ENCODE assay signal across 8 mouse cellular contexts in the genomic region with DNA sequence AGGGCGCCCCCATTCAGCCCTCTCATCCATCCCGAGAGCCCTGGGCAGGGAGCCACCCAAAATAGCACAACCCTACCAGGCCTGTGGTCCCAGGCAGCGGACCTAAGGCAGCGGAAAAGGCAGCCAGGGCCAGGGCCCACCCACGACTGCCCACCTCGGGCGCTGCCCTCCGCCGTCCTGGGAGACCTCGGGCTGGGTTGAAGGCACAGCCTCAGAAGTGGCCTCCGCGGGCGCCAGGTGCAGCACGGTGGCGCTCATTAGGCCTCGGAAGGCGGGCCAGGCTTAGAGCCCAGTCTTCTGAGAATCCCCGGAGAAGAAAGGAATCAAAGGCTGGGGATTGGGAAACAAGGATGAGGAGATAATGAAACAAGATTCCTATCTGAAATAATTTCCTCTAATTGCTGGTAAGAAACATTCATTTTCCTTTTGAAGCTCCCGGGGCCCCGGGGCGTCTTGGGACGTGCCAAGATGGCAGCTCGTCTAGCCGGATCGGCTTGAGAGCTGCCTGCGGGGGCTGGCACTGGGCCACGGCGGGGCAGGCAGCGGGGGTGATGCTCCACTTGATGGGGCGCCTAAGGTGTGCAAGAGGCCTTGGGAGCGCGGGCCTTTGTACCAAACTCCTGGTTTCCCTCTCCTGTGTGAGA. TPM values are rescaled to one million over a fixed set of nuclear protein-coding genes. Genes with fewer than 3 reads are reported as not detected.
A peak's percentile ranks its signal among the peaks of the same experiment; 100 is the strongest.
DNase-seq lines count a peak whose midpoint lies in the region; ATAC-seq lines count a peak whose summit lies in the region.

No protein-coding gene starts in this region.

- intact Hi-C loops in left cerebral cortex, postnatal 4 days (cut with DNase I): no loop called here
- intact Hi-C loops in left cerebral cortex, postnatal 25 days (cut with DNase I): no loop called here

- peak overlapping the region; percentile 32 for H3K4me2 ChIP-seq in midbrain, embryonic 14.5 days (ENCODE audit: low read length)

- H3K27me3 ChIP-seq in midbrain, embryonic 14.5 days (ENCODE audit: control insufficient read depth, insufficient read depth, low read length): no peaks in the 10 kb centered on the region; the same call in 1 of the 2 replicates

- no peak overlapping the region for H3K9ac ChIP-seq in midbrain, embryonic 14.5 days (replicated peaks; ENCODE audit: low read length)

- H3K4me3 ChIP-seq in midbrain, embryonic 14.5 days (replicated peaks; ENCODE audit: low read depth, low read length): no peak overlapping the region

- no peak overlapping the region for H3K27ac ChIP-seq in midbrain, embryonic 14.5 days (replicated peaks; ENCODE audit: low read depth, low read length)

- no peaks in the 10 kb centered on the region for H3K36me3 ChIP-seq in midbrain, embryonic 14.5 days (ENCODE audit: control insufficient read depth, insufficient read depth, low read length)

- H3K4me1 ChIP-seq in midbrain, embryonic 14.5 days (ENCODE audit: control insufficient read depth, insufficient read depth, low read length): no peaks in the 10 kb centered on the region; the same call in 1 of the 2 replicates

- no peak for ATAC-seq in midbrain, embryonic 14.5 days (ENCODE audit: low FRiP score, low TSS enrichment)
- no peak for ATAC-seq in granulocyte monocyte progenitor cell, adult 5-6 weeks (replicated peaks; ENCODE audit: poor library complexity, severe bottlenecking)

- peak; percentile 59 for DNase-seq in left cerebral cortex, postnatal 4 days
- DNase-seq in left cerebral cortex, postnatal 25 days (ENCODE audit: low spot score in 2 of 2): no peak
- DNase-seq in cerebellum, postnatal 10 days: peak; percentile 74 to 79
- peak; percentile 46 for DNase-seq in gonadal fat pad, adult 2 months (ENCODE audit: low read depth)
- DNase-seq in midbrain, embryonic 14.5 days: peak; percentile 70
- no peak for DNase-seq in right cerebral cortex, adult 18-20 months
- no peak for DNase-seq in gastrocnemius, postnatal 10 days

- no peaks in the 10 kb centered on the region for H3K9me3 ChIP-seq in midbrain, embryonic 14.5 days (ENCODE audit: control insufficient read depth, low read length)

- WGBS in midbrain, embryonic 14.5 days: 22% methylated on average over 32 of the region's 32 CpGs

RNA-seq across cellular contexts. Expression of a gene that starts 21.4 kb away (rescaled TPM):
- total RNA-seq in left cerebral cortex, postnatal 4 days (2021): not detected
- total RNA-seq in left cerebral cortex, postnatal 25 days (2021): not detected
- polyA plus RNA-seq in gonadal fat pad, adult 2 months (2012; rRNA removed): 0.38 and 0.43 TPM in 2 replicates
- not detected in 2 replicates for polyA plus RNA-seq in midbrain, embryonic 14.5 days (2014; fragmentation: Nextera tagmentation; extraction: Ambion mirVana)
- not detected in 2 replicates for total RNA-seq in granulocyte monocyte progenitor cell, adult 5-6 weeks (2014; fragmentation: Nextera tagmentation)
- total RNA-seq in granulocyte monocyte progenitor cell, adult 5-6 weeks (2017): not detected in 2 replicates
- 1 to 10 TPM; 3.1 to 7.2 TPM for total RNA-seq in gastrocnemius, postnatal 10 days (2021)

Comparison
In these comparisons a context has a peak if more than half of its experiments do, and no peak if none do; other contexts are left out.
1. DNase-seq: peak in left cerebral cortex, postnatal 4 days (single experiment), cerebellum, postnatal 10 days (2 of 2), gonadal fat pad, adult 2 months (single experiment) and midbrain, embryonic 14.5 days (single experiment); none in left cerebral cortex, postnatal 25 days (0 of 2), right cerebral cortex, adult 18-20 months (single experiment) and gastrocnemius, postnatal 10 days (single experiment).